ENCODE assay signal across 14 mouse cellular contexts in genomic region chrX:36402316-36402715, GRCm38 (mm10). TPM values are rescaled to one million over a fixed set of nuclear protein-coding genes. Genes with fewer than 3 reads are reported as not detected.
DNase-seq lines count a peak whose midpoint lies in the region; ATAC-seq and TF ChIP-seq lines count a peak whose summit lies in the region.
"Had no signal": no experiment of that assay in that cellular context is flagged by ENCODE, and none has a peak within 500 bp of the region (broad histone marks: within the 10 kb centered on the region; RNA-seq: fewer than 3 reads in every experiment).

No protein-coding gene starts in this region.

- no peak overlapping the region for H3K27ac ChIP-seq in lung, postnatal 0 days (ENCODE audit: low read length)
- H3K27ac ChIP-seq in embryonic facial prominence, embryonic 10.5 days (replicated peaks), result no peak overlapping the region
- H3K27ac ChIP-seq: forebrain, embryonic 10.5 days; limb, embryonic 12.5 days had no signal

- no peak for ATAC-seq in lung, postnatal 0 days
- ATAC-seq in erythroblast, adult 5-6 weeks (replicated peaks; ENCODE audit: low FRiP score, poor library complexity, severe bottlenecking), result no peak

- no peaks in the 10 kb centered on the region for H3K36me3 ChIP-seq in lung, postnatal 0 days (ENCODE audit: insufficient read depth, low read length)
- H3K36me3 ChIP-seq in embryonic facial prominence, embryonic 10.5 days (replicated peaks), result no peaks in the 10 kb centered on the region
- H3K36me3 ChIP-seq: forebrain, embryonic 10.5 days; G1E; limb, embryonic 12.5 days had no signal

- H3K9me3 ChIP-seq in lung, postnatal 0 days (ENCODE audit: low read length), result no peaks in the 10 kb centered on the region
- no peaks in the 10 kb centered on the region for H3K9me3 ChIP-seq in embryonic facial prominence, embryonic 10.5 days
- H3K9me3 ChIP-seq: forebrain, embryonic 10.5 days; G1E; limb, embryonic 12.5 days had no signal

- no peak overlapping the region for H3K9ac ChIP-seq in lung, postnatal 0 days (replicated peaks; ENCODE audit: low read depth)
- H3K9ac ChIP-seq: limb, embryonic 12.5 days had no signal

- TF ChIP-seq CTCF in lung, postnatal 0 days (IDR thresholded peaks at IDR 0.05), result peak; percentile 38

- WGBS in lung, postnatal 0 days, result 60% methylated on average over 6 of the region's 6 CpGs
- 58% methylated on average over 6 of the region's 6 CpGs for WGBS in embryonic facial prominence, embryonic 10.5 days

- no peaks in the 10 kb centered on the region for H3K4me1 ChIP-seq in lung, postnatal 0 days (ENCODE audit: insufficient read depth, low read depth, low read length)
- no peaks in the 10 kb centered on the region for H3K4me1 ChIP-seq in embryonic facial prominence, embryonic 10.5 days
- H3K4me1 ChIP-seq: forebrain, embryonic 10.5 days; limb, embryonic 12.5 days had no signal

- no peak overlapping the region for H3K4me3 ChIP-seq in lung, postnatal 0 days (ENCODE audit: low read depth, low read length)
- no peak overlapping the region for H3K4me3 ChIP-seq in embryonic facial prominence, embryonic 10.5 days
- H3K4me3 ChIP-seq: forebrain, embryonic 10.5 days; limb, embryonic 12.5 days had no signal

- no peak overlapping the region for H3K4me2 ChIP-seq in lung, postnatal 0 days (replicated peaks; ENCODE audit: low read depth, low read length)
- H3K4me2 ChIP-seq: limb, embryonic 12.5 days had no signal

- TF ChIP-seq EP300 in lung, postnatal 0 days (IDR thresholded peaks at IDR 0.05), result no peak

- H3K27me3 ChIP-seq in lung, postnatal 0 days (replicated peaks; ENCODE audit: insufficient read depth, low read length), result no peaks in the 10 kb centered on the region
- no peaks in the 10 kb centered on the region for H3K27me3 ChIP-seq in embryonic facial prominence, embryonic 10.5 days (replicated peaks; ENCODE audit: low read depth, poor library complexity, severe bottlenecking)
- H3K27me3 ChIP-seq: limb, embryonic 12.5 days had no signal

- peak; percentile 8 to 11 for DNase-seq in cerebellum, postnatal 10 days
- no peak for DNase-seq in cerebellum, postnatal 36 days
- DNase-seq in lung, postnatal 0 days (ENCODE audit: low spot score), result no peak
- no peak for DNase-seq in lung, adult 18-20 months
- peak; percentile 11 for DNase-seq in embryonic facial prominence, embryonic 10.5 days (ENCODE audit: low spot score)
- DNase-seq in thymus, postnatal 36 days, result peak; percentile 29
- DNase-seq in left cerebral cortex, adult 18-20 months (ENCODE audit: low spot score in 2 of 2), result no peak
- DNase-seq: cerebellum, adult 2 months; heart, adult 11 months; kidney, adult 8-10 months had no signal

RNA-seq across cellular contexts. Expression of gene Gm6268, which starts 1.2 kb away (rescaled TPM):
- polyA plus RNA-seq in lung, postnatal 0 days (2015; fragmentation: Nextera tagmentation; extraction: Ambion mirVana), result not detected in 2 replicates
- polyA plus RNA-seq in embryonic facial prominence, embryonic 10.5 days (2016; fragmentation: Nextera tagmentation; extraction: Ambion mirVana), result not detected in 2 replicates
- total RNA-seq in left cerebral cortex, adult 18-20 months (2021), result not detected
- total RNA-seq in erythroblast, adult 5-6 weeks (2015; ENCODE audit: low replicate concordance), result not detected in 2 replicates
- not detected in 2 replicates for total RNA-seq in erythroblast, adult 5-6 weeks (2017; ENCODE audit: low replicate concordance)
- total RNA-seq: G1E had no signal
- polyA plus RNA-seq: cerebellum, adult 2 months; forebrain, embryonic 10.5 days; G1E; limb, embryonic 12.5 days had no signal

Comparison
In these comparisons a context has a peak if more than half of its experiments do, and no peak if none do; other contexts are left out.
1. DNase-seq: peak in cerebellum, postnatal 10 days (2 of 2), embryonic facial prominence, embryonic 10.5 days (single experiment) and thymus, postnatal 36 days (2 of 2); none in cerebellum, postnatal 36 days (0 of 2), lung, postnatal 0 days (single experiment), lung, adult 18-20 months (0 of 2) and left cerebral cortex, adult 18-20 months (0 of 2).